Mouse (Mus musculus) R1 (cell line): ENCODE results near the gene Aqp3.

ENCODE experiments used
- DNase-seq: peaks from one replicate; pipeline ENCODE4 v3.0.0-alpha.2; 2018; ENCODE audit warnings: low read depth, low spot score

Aqp3 gene

GRCm38 (mm10) chr4:41063894-41064673 is 33.9 kb downstream of the Aqp3 start:
- DNase-seq: peak; percentile 79

- DNase-seq: no peak
Measured at GRCm38 (mm10) chr4:41063351-41063750, 34.6 kb downstream of the Aqp3 start.

- no peak for DNase-seq
Measured at GRCm38 (mm10) chr4:41057361-41057760, 40.6 kb downstream of the Aqp3 start.

- no peak for DNase-seq
Measured at GRCm38 (mm10) chr4:41056742-41057332, 41.1 kb downstream of the Aqp3 start.

GRCm38 (mm10) chr4:41056253-41056652 is 41.7 kb downstream of the Aqp3 start:
- no peak for DNase-seq

GRCm38 (mm10) chr4:41055111-41055510 is 42.9 kb downstream of the Aqp3 start:
- peak; percentile 75 for DNase-seq

- peak; percentile 85 for DNase-seq
Measured at GRCm38 (mm10) chr4:41051781-41052180, 46.2 kb downstream of the Aqp3 start.

- peak; percentile 86 for DNase-seq
Measured at GRCm38 (mm10) chr4:41050726-41051675, 47.0 kb downstream of the Aqp3 start.

- DNase-seq: peak; percentile 46
Measured at GRCm38 (mm10) chr4:41048926-41049325, 49.1 kb downstream of the Aqp3 start.

GRCm38 (mm10) chr4:41047524-41048271 is 50.3 kb downstream of the Aqp3 start, which contains the start of gene Aqp7:
Gene Aqp7 (minus strand): TSS chr4:41048139.
- no peak for DNase-seq

GRCm38 (mm10) chr4:41046254-41046795 is 51.7 kb downstream of the Aqp3 start:
- no peak for DNase-seq

GRCm38 (mm10) chr4:41045288-41045687 is 52.7 kb downstream of the Aqp3 start:
- DNase-seq: no peak

- DNase-seq: no peak
Measured at GRCm38 (mm10) chr4:41043961-41044360, 54.0 kb downstream of the Aqp3 start.

GRCm38 (mm10) chr4:41042880-41043279 is 55.1 kb downstream of the Aqp3 start:
- no peak for DNase-seq
